Comparison of ENCODE assay signal across 15 mouse cellular contexts in the genomic region with DNA sequence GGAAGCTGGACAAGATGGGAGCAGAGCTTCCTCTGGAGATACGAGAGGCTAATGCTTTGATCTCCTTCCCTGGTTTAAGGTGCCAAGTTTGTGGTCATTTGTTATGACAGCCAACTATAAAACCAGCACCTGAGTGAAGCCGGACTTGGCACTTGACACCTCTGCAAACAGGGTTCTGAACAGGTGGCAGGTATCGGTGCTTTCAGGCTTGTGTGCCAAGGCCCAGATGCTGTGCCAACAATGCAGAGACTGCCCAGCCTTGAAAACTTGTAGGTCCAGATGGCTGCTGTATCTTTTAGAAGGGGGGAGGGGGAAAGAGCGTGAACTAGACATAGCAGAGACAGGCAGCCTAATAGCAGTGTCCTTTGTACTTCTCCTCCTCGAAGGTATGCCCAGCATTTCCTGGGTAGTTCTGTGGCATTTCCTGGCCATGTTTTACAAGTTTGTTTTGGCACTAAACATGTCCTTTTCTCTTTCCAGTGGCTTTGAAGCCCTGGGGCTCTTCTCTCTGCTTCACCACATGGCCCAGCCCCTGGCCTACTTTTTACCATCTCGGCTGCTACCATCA.
DNase-seq lines count a peak whose midpoint lies in the region; ATAC-seq and TF ChIP-seq lines count a peak whose summit lies in the region.
"Had no signal": no experiment of that assay in that cellular context is flagged by ENCODE, and none has a peak within 500 bp of the region (broad histone marks: within the 10 kb centered on the region; RNA-seq: fewer than 3 reads in every experiment).

No protein-coding gene starts in this region.

- no peak for ATAC-seq in forebrain, postnatal 0 days

- no peaks in the 10 kb centered on the region for H3K27me3 ChIP-seq in forebrain, postnatal 0 days (ENCODE audit: insufficient read depth, low read length)
- H3K27me3 ChIP-seq: heart, embryonic 15.5 days; liver, embryonic 15.5 days; stomach, embryonic 15.5 days had no signal

- WGBS in forebrain, postnatal 0 days, result 60% methylated on average over 6 of the region's 6 CpGs

- no peaks in the 10 kb centered on the region for H3K4me1 ChIP-seq in forebrain, postnatal 0 days (ENCODE audit: insufficient read depth)
- H3K4me1 ChIP-seq: heart, embryonic 15.5 days; liver, embryonic 15.5 days; stomach, embryonic 15.5 days had no signal

- no peak for TF ChIP-seq CTCF in gastrocnemius, adult 2 months (IDR thresholded peaks at IDR 0.05)
- no peak for TF ChIP-seq CTCF in forebrain, postnatal 0 days (IDR thresholded peaks at IDR 0.05; ENCODE audit: low read depth)

- H3K4me3 ChIP-seq in gastrocnemius, adult 2 months, result no peak overlapping the region
- H3K4me3 ChIP-seq in forebrain, postnatal 0 days (ENCODE audit: low read depth, low read length), result no peak overlapping the region
- H3K4me3 ChIP-seq: erythroblast, embryonic 14.5 days; heart, embryonic 15.5 days; liver, embryonic 15.5 days; stomach, embryonic 15.5 days had no signal

- no peaks in the 10 kb centered on the region for H3K9me3 ChIP-seq in forebrain, postnatal 0 days (ENCODE audit: low read length)
- H3K9me3 ChIP-seq: heart, embryonic 15.5 days; liver, embryonic 15.5 days; stomach, embryonic 15.5 days had no signal

- intact Hi-C loops in gastrocnemius, adult 2 months (cut with DNase I), result no loop called here

- no peak overlapping the region for H3K27ac ChIP-seq in gastrocnemius, adult 2 months
- no peak overlapping the region for H3K27ac ChIP-seq in forebrain, postnatal 0 days (ENCODE audit: low read depth, low read length)
- H3K27ac ChIP-seq: heart, embryonic 15.5 days; liver, embryonic 15.5 days; stomach, embryonic 15.5 days had no signal

- H3K4me2 ChIP-seq in forebrain, postnatal 0 days (ENCODE audit: low read depth), result no peak overlapping the region
- H3K4me2 ChIP-seq: heart, embryonic 15.5 days; liver, embryonic 15.5 days; stomach, embryonic 15.5 days had no signal

- peak; percentile 15 for DNase-seq in gastrocnemius, adult 2 months
- DNase-seq in gastrocnemius, postnatal 4 days (ENCODE audit: low spot score in 2 of 2), result no peak
- DNase-seq in lung, postnatal 36 days, result peak; percentile 10
- no peak for DNase-seq in lung, postnatal 14 days
- peak; percentile 98 for DNase-seq in cerebellum, adult 9-10 months
- peak; percentile 28 to 50 for DNase-seq in kidney, postnatal 25 days
- DNase-seq in B cell, adult 2 months, result no peak
- DNase-seq in forebrain, postnatal 0 days, result no peak
- DNase-seq: adrenal gland, adult 2 months; gastrocnemius, postnatal 10 days; right cerebral cortex, postnatal 14 days had no signal

- no peaks in the 10 kb centered on the region for H3K36me3 ChIP-seq in forebrain, postnatal 0 days (ENCODE audit: insufficient read depth)
- H3K36me3 ChIP-seq: heart, embryonic 15.5 days; liver, embryonic 15.5 days; stomach, embryonic 15.5 days had no signal

- H3K9ac ChIP-seq in forebrain, postnatal 0 days, result no peak overlapping the region
- H3K9ac ChIP-seq: heart, embryonic 15.5 days; liver, embryonic 15.5 days; stomach, embryonic 15.5 days had no signal

Comparison
In these comparisons a context has a peak if more than half of its experiments do, and no peak if none do; other contexts are left out.
1. DNase-seq: peak in gastrocnemius, adult 2 months (single experiment), lung, postnatal 36 days (single experiment), cerebellum, adult 9-10 months (single experiment) and kidney, postnatal 25 days (2 of 2); none in gastrocnemius, postnatal 4 days (0 of 2), lung, postnatal 14 days (single experiment), B cell, adult 2 months (0 of 2) and forebrain, postnatal 0 days (single experiment).